Mouse (Mus musculus): ENCODE results near the gene Cdk10.

DNA sequence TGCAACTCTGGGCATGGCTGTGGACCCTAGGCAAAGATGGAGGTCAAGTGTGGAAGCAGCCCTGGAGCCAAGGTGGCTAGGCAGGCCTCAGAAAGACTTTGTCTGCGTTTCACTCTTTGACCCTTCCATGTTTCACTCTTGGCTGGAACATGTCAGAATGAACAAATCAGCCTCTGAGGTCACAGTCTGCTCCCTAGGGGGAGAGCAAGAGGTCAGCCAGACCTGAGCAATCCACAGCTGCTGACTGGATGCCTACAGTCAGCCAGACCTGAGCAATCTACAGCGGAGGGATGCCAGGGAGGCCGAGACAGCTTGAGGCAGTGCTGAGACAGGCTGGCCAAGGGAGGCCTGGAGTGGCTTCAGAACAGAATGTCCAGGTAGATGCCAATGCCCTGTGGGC lies 43.3 kb upstream of the Cdk10 start:
- TF ChIP-seq CTCF (IDR thresholded peaks at IDR 0.05) (no peak), EP300 (IDR thresholded peaks at IDR 0.05) (no peak)
